Mouse (Mus musculus) E14TG2a.4 (cell line): ENCODE data around the gene Tor2a.

Source experiments
- H3K27me3 ChIP-seq: 2 replicates; pipeline ENCODE4 v1.6.1; 2014; ENCODE audit warnings: low read length, control low read depth; ENCODE audit not compliant: insufficient read depth
- H3K36me3 ChIP-seq: 2 replicates; pipeline ENCODE4 v1.6.1; 2014; ENCODE audit warnings: low read length, control low read depth; ENCODE audit not compliant: insufficient read depth
- H3K4me1 ChIP-seq: replicated peaks from 2 replicates; pipeline ENCODE4 v1.6.1; 2014; ENCODE audit warnings: low read depth, low read length, control low read depth
- H3K4me3 ChIP-seq: replicated peaks from 2 replicates; pipeline ENCODE4 v1.5.1; 2014; ENCODE audit warnings: mild to moderate bottlenecking, low read length
- H3K9me3 ChIP-seq: 2 replicates; pipeline ENCODE4 v1.6.1; 2014; ENCODE audit warnings: low read length, control low read depth
- CTCF ChIP-seq: conservative IDR thresholded peaks from 2 replicates; pipeline ENCODE4 v1.5.1; 2014; ENCODE audit warnings: low read length
- NANOG ChIP-seq: IDR thresholded peaks from 2 replicates; pipeline ENCODE4 v1.6.1; 2014; ENCODE audit warnings: borderline replicate concordance, low read length, mixed read lengths
- POU5F1 ChIP-seq: IDR thresholded peaks from 2 replicates; pipeline ENCODE4 v1.6.1; 2014; ENCODE audit warnings: low read length, borderline replicate concordance

Gene Tor2a

GRCm38 (mm10) chr2:32763353-32763752, 6.3 kb downstream of the Tor2a start:
- Histone ChIP-seq H3K36me3 (peaks cover 48% of the 10 kb centered on the region), H3K9me3 (no peaks in the 10 kb centered on the region), H3K4me3 (no peak overlapping the region), H3K4me1 (peaks cover 18% of the 10 kb centered on the region; the same call in 1 of the 2 replicates), H3K27me3 (0 out of 2 replicates have a peak, but pooled peaks cover 4% of the 10 kb centered on the region)
- TF ChIP-seq CTCF: peak; percentile 87
- no peak for TF ChIP-seq NANOG

GRCm38 (mm10) chr2:32767241-32767640, 10.2 kb downstream of the Tor2a start:
- Histone ChIP-seq H3K4me3 (no peak overlapping the region), H3K9me3 (no peaks in the 10 kb centered on the region)
- TF ChIP-seq NANOG: no peak
- TF ChIP-seq POU5F1: no peak
- no peak for TF ChIP-seq CTCF

GRCm38 (mm10) chr2:32768661-32769285, 11.7 kb downstream of the Tor2a start:
- peaks cover 43% of the 10 kb centered on the region for H3K4me1 ChIP-seq
- H3K36me3 ChIP-seq: no peaks in the 10 kb centered on the region
- H3K4me3 ChIP-seq: peak overlapping the region; percentile 61
- peaks cover 15% of the 10 kb centered on the region for H3K27me3 ChIP-seq
- no peaks in the 10 kb centered on the region for H3K9me3 ChIP-seq
- no peak for TF ChIP-seq POU5F1
- no peak for TF ChIP-seq CTCF
- no peak for TF ChIP-seq NANOG

More at GRCm38 (mm10) chr2:32767241-32767640, 10.2 kb downstream of the Tor2a start:
- Histone ChIP-seq H3K4me1 (peaks cover 39% of the 10 kb centered on the region), H3K27me3 (peaks cover 11% of the 10 kb centered on the region; the same call in 1 of the 2 replicates), H3K36me3 (peaks cover 10% of the 10 kb centered on the region)

- peaks cover 39% of the 10 kb centered on the region for H3K4me1 ChIP-seq
- H3K4me3 ChIP-seq: no peak overlapping the region
- no peaks in the 10 kb centered on the region for H3K9me3 ChIP-seq
- H3K27me3 ChIP-seq: peaks cover 15% of the 10 kb centered on the region
- TF ChIP-seq CTCF (no peak), POU5F1 (no peak), NANOG (no peak)
- H3K36me3 ChIP-seq: no peaks in the 10 kb centered on the region
These were observed 12.5 kb downstream of the Tor2a start for GRCm38 (mm10) chr2:32769327-32770085.

GRCm38 (mm10) chr2:32771886-32772285, 14.9 kb downstream of the Tor2a start:
- Histone ChIP-seq H3K4me3 (peak overlapping the region; percentile 45), H3K9me3 (no peaks in the 10 kb centered on the region), H3K27me3 (peaks cover 17% of the 10 kb centered on the region), H3K4me1 (peaks cover 55% of the 10 kb centered on the region), H3K36me3 (peaks cover 4% of the 10 kb centered on the region)
- no peak for TF ChIP-seq CTCF
- TF ChIP-seq NANOG: no peak
- TF ChIP-seq POU5F1: no peak

- Histone ChIP-seq H3K4me3 (no peak overlapping the region), H3K9me3 (no peaks in the 10 kb centered on the region), H3K4me1 (peaks cover 58% of the 10 kb centered on the region), H3K36me3 (peaks cover 13% of the 10 kb centered on the region), H3K27me3 (peaks cover 19% of the 10 kb centered on the region)
- no peak for TF ChIP-seq CTCF
- no peak for TF ChIP-seq NANOG
- TF ChIP-seq POU5F1: no peak
These were observed 15.7 kb downstream of the Tor2a start for GRCm38 (mm10) chr2:32772626-32773279.

- Histone ChIP-seq H3K9me3 (no peaks in the 10 kb centered on the region), H3K27me3 (peaks cover 17% of the 10 kb centered on the region), H3K4me3 (peak within 1 kb of the TSS; percentile 87), H3K36me3 (peaks cover 18% of the 10 kb centered on the region), H3K4me1 (peaks cover 72% of the 10 kb centered on the region)
- TF ChIP-seq NANOG: no peak
- no peak for TF ChIP-seq POU5F1
- TF ChIP-seq CTCF: no peak
These were observed 18.5 kb downstream of the Tor2a start, which contains the start of the genes Ttc16 and Ptrh1 for GRCm38 (mm10) chr2:32775359-32776074. TSS of gene Ttc16 (minus strand) at chr2:32775633. TSS of gene Ptrh1 (plus strand) at chr2:32775786.

GRCm38 (mm10) chr2:32776192-32776591, 19.2 kb downstream of the Tor2a start:
- H3K4me1 ChIP-seq: peaks cover 72% of the 10 kb centered on the region
- peaks cover 18% of the 10 kb centered on the region for H3K36me3 ChIP-seq
- H3K4me3 ChIP-seq: peak overlapping the region; percentile 87
- TF ChIP-seq POU5F1: no peak
- TF ChIP-seq CTCF: no peak
- no peak for TF ChIP-seq NANOG
- H3K9me3 ChIP-seq: no peaks in the 10 kb centered on the region
- peaks cover 15% of the 10 kb centered on the region for H3K27me3 ChIP-seq
